Mouse (Mus musculus) stomach, embryonic 16.5 days (tissue): Measurements from ENCODE around the gene Tle6. TPM values are rescaled to one million over a fixed set of nuclear protein-coding genes. Genes with fewer than 3 reads are reported as not detected.
"Not testable (repeated sequence)": the region's sequence is repeated elsewhere in the genome, so short reads cannot be mapped to it uniquely, and the experiment has no call there.

ENCODE experiments used
- ATAC-seq: fragments of 200-750 bp; cut with Nextera tagmentation; 2 replicates; pipeline ENCODE4 v1.8.0; 2017; ENCODE audit warnings: moderate number of reproducible peaks, moderate TSS enrichment; ENCODE audit not compliant: insufficient read depth, low FRiP score
- H3K27ac ChIP-seq: fragments of 300-500 bp; sonication (generic); 2 replicates; pipeline ENCODE4 v1.5.1; 2014; ENCODE audit warnings: low read length
- H3K27me3 ChIP-seq: fragments of 300-500 bp; sonication (generic); 2 replicates; pipeline ENCODE4 v1.6.1; 2014; ENCODE audit warnings: low read length, control low read depth, mixed read lengths; ENCODE audit not compliant: control insufficient read depth, insufficient read depth
- H3K36me3 ChIP-seq: fragments of 300-500 bp; sonication (generic); 2 replicates; pipeline ENCODE4 v1.6.1; 2014; ENCODE audit warnings: low read length; ENCODE audit not compliant: control insufficient read depth, insufficient read depth
- H3K4me1 ChIP-seq: fragments of 300-500 bp; sonication (generic); 2 replicates; pipeline ENCODE4 v1.6.1; 2014; ENCODE audit warnings: low read length, control low read depth, mixed read lengths; ENCODE audit not compliant: control insufficient read depth, insufficient read depth
- H3K4me2 ChIP-seq: fragments of 300-500 bp; sonication (generic); 2 replicates; pipeline ENCODE4 v1.6.1; 2014; ENCODE audit warnings: low read depth, low read length, mixed read lengths
- H3K4me3 ChIP-seq: fragments of 300-500 bp; sonication (generic); replicated peaks from 2 replicates; pipeline ENCODE4 v1.5.1; 2014; ENCODE audit warnings: mild to moderate bottlenecking, low read length
- H3K9ac ChIP-seq: fragments of 300-500 bp; sonication (generic); 2 replicates; pipeline ENCODE4 v1.6.1; 2014; ENCODE audit warnings: low read length
- H3K9me3 ChIP-seq: fragments of 300-500 bp; sonication (generic); replicated peaks from 2 replicates; pipeline ENCODE4 v1.6.1; 2016; ENCODE audit warnings: low read length, control low read depth; ENCODE audit not compliant: control insufficient read depth
- WGBS: fragments of 180-500 bp; shearing (Covaris S2); extraction: QIAGEN DNeasy Blood & Tissue Kit; methylation state at CpG from one replicate; pipeline ENCODE4 v1.1.7; 2014; 5-methylcytosine and 5-hydroxymethylcytosine counted together
- polyA plus RNA-seq: library from polyadenylated mRNA; unstranded; fragments of >200 nt; fragmentation: Nextera tagmentation; extraction: Ambion mirVana; gene quantifications from 2 replicates; pipeline ENCODE4 v1.2.1, GENCODE M21; 2015

The Tle6 gene
- polyA plus RNA-seq: 26.0 and 31.2 TPM in 2 replicates

GRCm38 (mm10) chr10:81600738-81601203, at the start of gene Tle6:
Gene Tle6, minus strand, starts transcription at chr10:81601073.
- Histone ChIP-seq H3K4me3 (peak within 1 kb of the TSS; percentile 33), H3K9me3 (no peaks in the 10 kb centered on the region), H3K9ac (peak within 1 kb of the TSS; percentile 51), H3K4me2 (peak within 1 kb of the TSS; percentile 58), H3K36me3 (no peaks in the 10 kb centered on the region), H3K27me3 (no peaks in the 10 kb centered on the region), H3K27ac (peak within 1 kb of the TSS; percentile 53), H3K4me1 (peaks cover 45% of the 10 kb centered on the region)
- peak; percentile 89 for ATAC-seq
- WGBS: 0% methylated on average over 28 of the region's 28 CpGs

GRCm38 (mm10) chr10:81648803-81649775, 48.2 kb upstream of the Tle6 start, which contains the start of gene Gm10778:
Gene Gm10778, plus strand, starts transcription at chr10:81649059.
- peak within 1 kb of the TSS; percentile 76 for H3K9ac ChIP-seq
- WGBS: 1% methylated on average over 34 of the region's 52 CpGs
- peak within 1 kb of the TSS; percentile 56 for H3K4me3 ChIP-seq
- not testable (repeated sequence) for H3K9me3 ChIP-seq, H3K27me3 ChIP-seq, H3K36me3 ChIP-seq, H3K4me1 ChIP-seq
- peak within 1 kb of the TSS; percentile 73; the same call in 1 of the 2 replicates for H3K27ac ChIP-seq
- peak; percentile 94 for ATAC-seq
- peak within 1 kb of the TSS; percentile 67 for H3K4me2 ChIP-seq

GRCm38 (mm10) chr10:81646015-81646555, 45.2 kb upstream of the Tle6 start:
- H3K36me3 ChIP-seq: 0 out of 2 replicates have a peak, but pooled peaks cover 4% of the 10 kb centered on the region
- ATAC-seq: no peak
- peaks cover 17% of the 10 kb centered on the region for H3K4me1 ChIP-seq
- H3K27me3 ChIP-seq: no peaks in the 10 kb centered on the region
- 89% methylated on average over 7 of the region's 7 CpGs for WGBS
- H3K4me2 ChIP-seq: no peak overlapping the region
- H3K27ac ChIP-seq: no peak overlapping the region
- no peaks in the 10 kb centered on the region for H3K9me3 ChIP-seq
- no peak overlapping the region for H3K4me3 ChIP-seq
- no peak overlapping the region for H3K9ac ChIP-seq

- no peak for ATAC-seq
- no peak overlapping the region for H3K27ac ChIP-seq
- H3K9ac ChIP-seq: no peak overlapping the region
- 92% methylated on average over 4 of the region's 4 CpGs for WGBS
- no peak overlapping the region for H3K4me2 ChIP-seq
- no peaks in the 10 kb centered on the region for H3K27me3 ChIP-seq
- H3K4me3 ChIP-seq: no peak overlapping the region
- 0 out of 2 replicates have a peak, but pooled peaks cover 3% of the 10 kb centered on the region for H3K36me3 ChIP-seq
- peaks cover 17% of the 10 kb centered on the region for H3K4me1 ChIP-seq
- H3K9me3 ChIP-seq: no peaks in the 10 kb centered on the region
Measured at GRCm38 (mm10) chr10:81645391-81645790, 44.5 kb upstream of the Tle6 start.

GRCm38 (mm10) chr10:81644716-81645115, 43.8 kb upstream of the Tle6 start:
- Histone ChIP-seq H3K4me1 (peaks cover 17% of the 10 kb centered on the region), H3K36me3 (no peaks in the 10 kb centered on the region), H3K27ac (no peak overlapping the region), H3K27me3 (no peaks in the 10 kb centered on the region), H3K4me2 (no peak overlapping the region), H3K4me3 (no peak overlapping the region), H3K9ac (no peak overlapping the region), H3K9me3 (no peaks in the 10 kb centered on the region)
- WGBS: 91% methylated on average over 18 of the region's 18 CpGs
- no peak for ATAC-seq

- peak overlapping the region; percentile 91 for H3K4me2 ChIP-seq
- H3K4me1 ChIP-seq: peaks cover 17% of the 10 kb centered on the region
- WGBS: 52% methylated on average over 2 of the region's 2 CpGs
- peak overlapping the region; percentile 84 for H3K4me3 ChIP-seq
- H3K9ac ChIP-seq: peak overlapping the region; percentile 98
- no peaks in the 10 kb centered on the region for H3K9me3 ChIP-seq
- no peak for ATAC-seq
- no peaks in the 10 kb centered on the region for H3K27me3 ChIP-seq
- H3K27ac ChIP-seq: peak overlapping the region; percentile 98
- no peaks in the 10 kb centered on the region for H3K36me3 ChIP-seq
Measured at GRCm38 (mm10) chr10:81644162-81644561, 43.3 kb upstream of the Tle6 start.

GRCm38 (mm10) chr10:81643449-81644055, 42.7 kb upstream of the Tle6 start:
- peak overlapping the region; percentile 84 for H3K4me3 ChIP-seq
- H3K27ac ChIP-seq: peak overlapping the region; percentile 98
- H3K4me2 ChIP-seq: peak overlapping the region; percentile 91
- H3K4me1 ChIP-seq: peaks cover 17% of the 10 kb centered on the region
- peak overlapping the region; percentile 98 for H3K9ac ChIP-seq
- ATAC-seq: peak; percentile 92
- under 1% methylated on average over 75 of the region's 75 CpGs for WGBS
- H3K36me3 ChIP-seq: no peaks in the 10 kb centered on the region
- no peaks in the 10 kb centered on the region for H3K27me3 ChIP-seq
- no peaks in the 10 kb centered on the region for H3K9me3 ChIP-seq

GRCm38 (mm10) chr10:81642648-81643448, 42.0 kb upstream of the Tle6 start:
- no peak; the same call in 1 of the 2 replicates for ATAC-seq

More at GRCm38 (mm10) chr10:81642648-81643448, 42.0 kb upstream of the Tle6 start:
- peak overlapping the region; percentile 98 for H3K9ac ChIP-seq
- H3K27me3 ChIP-seq: no peaks in the 10 kb centered on the region
- H3K27ac ChIP-seq: peak overlapping the region; percentile 98
- no peaks in the 10 kb centered on the region for H3K36me3 ChIP-seq
- WGBS: 17% methylated on average over 24 of the region's 24 CpGs
- H3K4me1 ChIP-seq: peaks cover 17% of the 10 kb centered on the region
- H3K4me2 ChIP-seq: peak overlapping the region; percentile 91
- H3K4me3 ChIP-seq: peak overlapping the region; percentile 84
- no peaks in the 10 kb centered on the region for H3K9me3 ChIP-seq
